Mouse (Mus musculus) layer of hippocampus, adult 9-10 months (tissue): Measurements from ENCODE around the gene Ppm1g.
A peak's percentile ranks its signal among the peaks of the same experiment; 100 is the strongest.
"Not testable (repeated sequence)": the region's sequence is repeated elsewhere in the genome, so short reads cannot be mapped to it uniquely, and the experiment has no call there.

Experiments used
- DNase-seq: peaks from one replicate; pipeline ENCODE4 v3.0.0; 2022; ENCODE audit warnings: low spot score

Ppm1g gene

DNA sequence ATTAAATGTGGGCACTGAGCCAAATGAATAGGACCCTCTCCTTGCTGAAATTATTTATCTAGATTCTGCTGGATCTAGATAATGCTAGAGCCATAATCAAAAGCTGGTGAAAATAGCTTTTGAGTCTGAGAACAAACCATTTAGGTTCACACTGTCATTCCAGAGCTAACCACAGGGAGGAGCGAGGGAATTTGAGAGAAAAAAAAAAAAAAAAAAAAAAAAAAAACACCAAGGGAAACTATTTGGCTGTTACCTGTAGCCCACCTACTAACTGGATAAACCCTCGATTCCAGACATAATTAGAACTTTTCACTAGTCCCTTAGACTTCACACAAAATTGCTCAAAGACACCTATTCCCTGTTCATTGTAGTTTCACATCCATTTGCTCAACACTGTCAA is 1.4 kb downstream of the Ppm1g start:
- no peak for DNase-seq

GRCm38 (mm10) chr5:31218294-31218693 is 2.2 kb downstream of the Ppm1g start:
- no peak for DNase-seq

DNA sequence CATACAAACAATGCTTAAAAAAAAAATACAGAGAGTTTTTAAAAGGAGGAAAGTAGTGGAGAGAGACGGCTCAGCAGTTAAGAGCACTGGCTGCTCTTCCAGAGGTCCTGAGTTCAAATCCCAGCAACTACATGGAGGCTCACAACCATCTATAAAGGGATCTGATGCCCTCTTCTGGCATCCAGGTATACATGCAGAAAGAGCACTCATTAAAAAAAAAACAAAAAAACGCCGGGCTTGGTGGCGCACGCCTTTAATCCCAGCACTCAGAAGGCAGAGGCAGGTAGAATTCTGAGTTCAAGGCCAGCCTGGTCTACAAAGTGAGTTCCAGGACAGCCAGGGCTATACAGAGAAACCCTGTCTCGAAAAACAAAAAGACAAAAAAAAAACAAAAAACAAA is 3.9 kb downstream of the Ppm1g start:
- not testable (repeated sequence) for DNase-seq

DNA sequence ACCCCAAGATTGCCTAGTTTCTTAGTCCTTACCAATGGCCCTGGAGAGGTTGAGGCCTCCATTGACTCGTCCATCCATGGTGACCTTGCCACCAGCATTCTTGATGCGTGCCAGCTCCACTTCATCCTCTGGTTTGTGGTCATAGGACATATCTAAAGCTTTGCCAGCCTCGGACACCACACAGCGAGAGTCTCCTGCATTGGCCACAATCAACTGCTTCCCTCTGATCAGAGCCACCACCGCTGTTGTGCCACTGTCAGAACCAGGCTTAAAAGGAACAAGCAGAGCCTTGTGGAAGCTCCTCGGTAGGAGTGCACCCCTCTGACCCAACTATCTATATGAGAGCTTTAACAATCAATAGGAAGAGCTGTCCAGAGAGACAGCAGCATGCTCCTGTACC is 16.1 kb downstream of the Ppm1g start:
- no peak for DNase-seq

- no peak for DNase-seq
These were observed 16.6 kb downstream of the Ppm1g start for GRCm38 (mm10) chr5:31203866-31204265.

GRCm38 (mm10) chr5:31202933-31203332 is 17.6 kb downstream of the Ppm1g start:
- DNase-seq: no peak

DNA sequence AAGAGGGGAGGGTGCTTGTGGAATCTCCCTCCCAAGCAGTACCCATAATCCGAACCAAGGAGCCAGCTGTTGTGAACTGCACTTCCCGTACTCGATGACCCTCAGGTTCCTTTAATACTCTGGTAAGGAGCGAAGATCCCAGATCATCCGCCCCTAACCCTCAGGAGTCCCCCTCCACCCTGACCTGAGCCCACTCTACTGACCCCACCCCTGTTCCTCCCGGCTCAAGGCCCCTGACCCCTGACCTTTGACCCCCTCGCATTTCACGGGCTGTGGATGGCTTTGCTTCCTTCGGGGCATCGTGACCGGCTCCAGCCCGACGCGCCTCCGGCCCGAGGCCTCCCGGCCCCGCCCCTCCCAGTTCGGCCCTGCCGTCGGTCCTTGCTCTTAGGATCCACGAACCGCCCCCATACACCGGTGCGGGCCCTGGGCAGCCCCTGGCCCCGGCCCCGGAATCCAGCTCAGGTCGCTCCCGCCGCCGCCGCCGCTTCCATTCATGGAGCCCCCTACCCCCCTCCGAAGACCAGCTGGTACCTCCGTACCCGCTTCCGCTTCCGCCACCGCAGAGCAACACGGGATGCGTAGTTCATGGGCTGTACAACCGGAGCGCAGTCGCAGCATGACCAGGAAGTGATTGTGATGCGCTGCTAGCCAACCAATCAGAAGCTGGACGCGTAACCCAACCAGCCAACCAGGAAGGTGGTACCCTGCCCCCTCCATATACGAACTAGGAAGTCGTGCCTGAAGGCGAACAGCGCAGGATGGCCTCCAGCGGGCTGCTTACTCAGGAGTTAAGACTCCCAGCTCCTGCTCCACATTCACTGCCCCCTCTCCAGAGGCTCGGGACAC is 18.5 kb downstream of the Ppm1g start, which contains the start of gene Zfp513:
Gene Zfp513 (minus strand): TSS at position 562 of the 849 bp plus-strand sequence.
- peak; percentile 94 for DNase-seq

- no peak for DNase-seq
These were observed 19.3 kb downstream of the Ppm1g start for GRCm38 (mm10) chr5:31201042-31201741.

DNA sequence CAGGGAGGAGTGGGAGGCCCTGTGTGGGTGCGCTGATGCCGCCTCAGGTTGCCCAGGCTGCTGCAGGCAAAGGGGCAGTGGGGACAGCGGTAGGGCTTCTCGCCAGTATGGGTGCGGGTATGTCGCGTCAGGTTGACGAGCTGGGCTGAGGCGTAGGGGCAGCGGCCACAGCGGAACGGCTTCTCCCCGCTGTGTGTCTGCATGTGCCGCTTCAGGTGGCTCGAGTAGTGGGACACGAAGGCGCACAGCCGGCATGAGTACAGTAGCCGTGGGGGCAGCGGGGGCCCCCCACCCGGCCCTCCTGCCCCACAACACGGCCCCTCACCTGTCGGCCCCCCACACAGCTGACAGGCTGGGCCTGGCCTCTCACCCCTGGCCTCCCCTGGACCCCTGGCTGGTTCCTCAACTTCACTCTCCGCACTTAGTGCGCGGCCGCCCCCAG is 20.1 kb downstream of the Ppm1g start:
- DNase-seq: no peak

- no peak for DNase-seq
These were observed 20.6 kb downstream of the Ppm1g start for GRCm38 (mm10) chr5:31199893-31200292.

DNA sequence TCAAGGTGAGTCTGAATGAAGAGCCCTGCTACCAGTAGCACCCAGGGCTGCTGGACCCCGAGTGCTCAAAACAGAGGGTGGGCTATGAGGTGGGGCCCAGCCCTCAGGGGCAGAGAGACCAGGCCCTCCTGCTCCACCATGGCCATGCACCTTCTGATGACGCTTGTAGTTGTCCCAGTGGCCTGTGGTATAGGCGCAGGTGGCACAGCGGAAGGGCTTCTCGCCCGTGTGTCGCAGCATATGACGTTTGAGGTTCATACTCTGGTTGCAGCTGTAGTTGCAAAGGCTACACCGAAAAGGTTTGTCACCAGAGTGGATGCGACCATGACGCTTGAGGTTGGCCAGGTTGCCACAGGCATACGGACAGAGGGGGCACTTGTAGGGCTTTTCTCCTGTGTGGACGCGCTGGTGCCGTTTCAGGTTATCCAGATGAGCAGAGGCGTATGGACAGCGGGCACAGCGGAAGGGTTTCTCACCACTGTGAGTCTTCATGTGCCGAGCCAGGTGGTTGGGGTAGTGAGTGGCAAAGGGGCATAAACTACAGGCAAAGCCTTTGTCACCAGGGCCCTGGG is 21.1 kb downstream of the Ppm1g start:
- DNase-seq: no peak

- DNase-seq: no peak
These were observed 21.7 kb downstream of the Ppm1g start for GRCm38 (mm10) chr5:31198616-31199320.

- DNase-seq: no peak
These were observed 22.3 kb downstream of the Ppm1g start for GRCm38 (mm10) chr5:31198170-31198569.

GRCm38 (mm10) chr5:31197072-31197471 is 23.4 kb downstream of the Ppm1g start:
- DNase-seq: no peak

- no peak for DNase-seq
These were observed 24.3 kb downstream of the Ppm1g start for GRCm38 (mm10) chr5:31196207-31196606.

DNA sequence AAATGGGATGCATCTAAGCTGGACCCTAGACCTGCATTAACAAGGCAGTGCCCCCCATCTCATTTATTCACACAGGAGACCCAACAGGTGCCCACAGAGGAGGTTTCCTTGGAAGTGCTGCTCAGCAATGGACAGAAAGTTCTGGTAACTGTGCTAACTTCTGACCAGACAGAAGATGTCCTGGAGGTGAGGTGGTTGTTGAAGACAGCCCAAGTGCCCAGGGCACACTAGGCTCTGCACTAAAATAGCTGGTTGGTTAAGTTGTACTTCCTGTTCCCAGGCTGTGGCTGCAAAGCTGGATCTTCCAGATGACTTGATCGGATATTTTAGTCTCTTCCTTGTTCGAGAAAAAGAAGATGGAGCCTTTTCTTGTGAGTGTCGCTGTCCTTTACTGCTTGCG is 24.8 kb downstream of the Ppm1g start:
- no peak for DNase-seq

DNA sequence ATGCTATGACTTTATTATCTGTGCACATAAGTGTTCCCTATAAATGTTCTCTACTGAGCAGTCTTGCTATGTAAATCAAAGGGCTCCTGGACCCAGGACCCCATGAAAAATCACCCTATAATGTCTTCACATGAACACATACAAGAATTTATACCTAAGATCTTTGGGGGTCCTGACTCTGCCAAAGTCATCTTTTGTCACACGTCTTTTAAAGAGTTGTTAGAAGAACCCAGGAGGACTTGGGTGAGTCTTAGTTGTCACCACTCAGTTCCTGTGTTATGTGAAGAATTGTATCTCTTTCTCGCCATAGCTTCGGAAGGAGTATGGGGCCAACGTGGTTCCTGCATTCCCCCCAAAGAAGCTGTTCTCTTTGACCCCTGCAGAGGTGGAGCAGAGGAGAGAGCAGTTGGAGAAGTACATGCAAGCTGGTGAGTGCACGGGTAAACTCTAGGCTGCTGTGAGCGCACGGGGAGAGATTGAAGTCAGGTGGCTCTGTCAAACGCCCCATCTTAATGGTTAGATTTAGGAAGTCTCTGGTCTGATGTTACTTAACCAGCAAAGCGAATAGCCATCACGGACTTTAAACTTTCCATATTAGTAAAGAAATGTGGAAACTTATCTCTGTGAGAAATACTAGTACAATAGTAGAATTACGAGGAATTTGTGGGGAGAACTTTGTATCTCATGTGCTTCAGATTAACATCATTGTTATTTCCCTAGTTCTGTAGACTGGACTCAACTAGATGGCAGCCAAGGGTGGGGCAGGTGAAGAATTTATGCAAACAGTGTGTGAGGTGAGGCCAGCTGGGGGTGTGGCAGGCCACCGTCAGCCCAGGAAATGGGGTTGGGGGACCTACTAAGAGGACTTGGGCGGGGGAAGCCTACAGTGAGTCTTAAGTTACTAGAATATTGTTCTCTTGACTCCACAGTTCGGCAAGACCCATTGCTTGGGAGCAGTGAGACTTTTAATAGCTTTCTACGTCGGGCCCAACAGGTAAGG is 25.7 kb downstream of the Ppm1g start:
- DNase-seq: no peak

GRCm38 (mm10) chr5:31193631-31194281 is 26.7 kb downstream of the Ppm1g start:
- DNase-seq: no peak

GRCm38 (mm10) chr5:31192939-31193630 is 27.4 kb downstream of the Ppm1g start, which contains the start of the genes Snx17 and Eif2b4:
Snx17 (plus strand) TSS chr5:31193227.
Eif2b4 (minus strand) TSS chr5:31193430.
- DNase-seq: peak; percentile 97
